Mouse (Mus musculus): ENCODE measurements around the gene Rps15. TPM values are rescaled to one million over a fixed set of nuclear protein-coding genes. Genes with fewer than 3 reads are reported as not detected.

Gene Rps15
- polyA plus RNA-seq, 1 experiment from 2014 or later: 741 TPM

- Histone ChIP-seq H3K9me3 (ENCODE audit: low read length) (no peaks in the 10 kb centered on the region), H3K4me2 (replicated peaks; ENCODE audit: low read depth, low read length) (peak overlapping the region; percentile 64), H3K9ac (replicated peaks; ENCODE audit: low read depth) (peak overlapping the region; percentile 93), H3K27ac (ENCODE audit: low read length) (peak overlapping the region; percentile 79), H3K27me3 (replicated peaks; ENCODE audit: insufficient read depth, low read length) (no peaks in the 10 kb centered on the region), H3K4me1 (ENCODE audit: insufficient read depth, low read depth, low read length) (peaks cover 28% of the 10 kb centered on the region; the same call in 1 of the 2 replicates), H3K36me3 (ENCODE audit: insufficient read depth, low read length) (no peaks in the 10 kb centered on the region), H3K4me3 (ENCODE audit: low read depth, low read length) (peak overlapping the region; percentile 93)
- peak; percentile 100 for DNase-seq (ENCODE audit: low spot score)
- TF ChIP-seq EP300 (IDR thresholded peaks at IDR 0.05): no peak
- TF ChIP-seq CTCF (IDR thresholded peaks at IDR 0.05): no peak
- ATAC-seq: peak; percentile 51
- WGBS: 2% methylated on average over 49 of the region's 81 CpGs
Measured at GRCm38 (mm10) chr10:80264341-80265148, 27.7 kb upstream of the Rps15 start.

GRCm38 (mm10) chr10:80265149-80265486 is 27.1 kb upstream of the Rps15 start:
- Histone ChIP-seq H3K4me3 (ENCODE audit: low read depth, low read length) (peak overlapping the region; percentile 93), H3K36me3 (ENCODE audit: insufficient read depth, low read length) (no peaks in the 10 kb centered on the region), H3K9ac (replicated peaks; ENCODE audit: low read depth) (peak overlapping the region; percentile 93), H3K4me1 (ENCODE audit: insufficient read depth, low read depth, low read length) (peaks cover 28% of the 10 kb centered on the region; the same call in 1 of the 2 replicates), H3K27ac (ENCODE audit: low read length) (peak overlapping the region; percentile 79), H3K27me3 (replicated peaks; ENCODE audit: insufficient read depth, low read length) (no peaks in the 10 kb centered on the region), H3K9me3 (ENCODE audit: low read length) (no peaks in the 10 kb centered on the region), H3K4me2 (replicated peaks; ENCODE audit: low read depth, low read length) (peak overlapping the region; percentile 64)
- ATAC-seq (no peak), DNase-seq (ENCODE audit: low spot score) (no peak)
- WGBS: 0% methylated on average over 12 of the region's 18 CpGs
- TF ChIP-seq EP300 (IDR thresholded peaks at IDR 0.05): no peak
- TF ChIP-seq CTCF (IDR thresholded peaks at IDR 0.05): no peak

DNA sequence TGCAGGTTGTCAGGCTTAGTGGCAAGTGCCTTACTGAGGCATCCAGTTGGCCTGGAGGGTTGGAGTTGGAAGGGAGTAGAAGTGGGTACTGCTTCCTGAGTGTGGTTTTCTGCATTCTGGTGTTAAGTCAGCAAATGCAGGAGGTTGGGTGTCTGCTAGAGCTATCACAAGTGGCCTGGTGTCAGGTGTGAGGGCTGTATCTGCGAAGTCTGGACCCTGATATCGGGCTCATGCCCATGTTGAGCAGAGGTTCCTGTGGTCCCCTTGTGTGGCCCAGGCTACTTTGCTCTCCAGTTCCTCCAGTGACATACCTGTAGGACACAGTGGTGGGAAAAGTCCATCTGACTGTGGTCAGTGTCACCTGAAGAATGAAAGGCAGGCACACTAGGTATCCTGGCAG is 22.2 kb upstream of the Rps15 start:
- TF ChIP-seq CTCF (IDR thresholded peaks at IDR 0.05) (no peak), EP300 (IDR thresholded peaks at IDR 0.05) (no peak)
- DNase-seq (ENCODE audit: low spot score) (no peak), ATAC-seq (no peak)
- no peaks in the 10 kb centered on the region for H3K9me3 ChIP-seq (ENCODE audit: low read length)
- H3K27me3 ChIP-seq (replicated peaks; ENCODE audit: insufficient read depth, low read length): no peaks in the 10 kb centered on the region
- peaks cover 19% of the 10 kb centered on the region; the same call in 1 of the 2 replicates for H3K4me1 ChIP-seq (ENCODE audit: insufficient read depth, low read depth, low read length)
- no peak overlapping the region for H3K4me3 ChIP-seq (ENCODE audit: low read depth, low read length)
- H3K4me2 ChIP-seq (replicated peaks; ENCODE audit: low read depth, low read length): no peak overlapping the region
- no peak overlapping the region for H3K9ac ChIP-seq (replicated peaks; ENCODE audit: low read depth)
- WGBS: 97% methylated on average over 2 of the region's 2 CpGs
- 0 out of 2 replicates have a peak, but pooled peaks cover 5% of the 10 kb centered on the region for H3K36me3 ChIP-seq (ENCODE audit: insufficient read depth, low read length)
- 0 out of 2 replicates have a peak overlapping the region, but pooled peaks have one; percentile 51 for H3K27ac ChIP-seq (ENCODE audit: low read length)

GRCm38 (mm10) chr10:80270734-80271181 is 21.5 kb upstream of the Rps15 start:
- H3K27ac ChIP-seq (ENCODE audit: low read length): peak overlapping the region; percentile 51
- no peak for ATAC-seq

GRCm38 (mm10) chr10:80271186-80271843 is 20.9 kb upstream of the Rps15 start:
- TF ChIP-seq EP300 (IDR thresholded peaks at IDR 0.05) (no peak), CTCF (IDR thresholded peaks at IDR 0.05) (no peak)
- Histone ChIP-seq H3K4me1 (ENCODE audit: insufficient read depth, low read depth, low read length) (peaks cover 17% of the 10 kb centered on the region; the same call in 1 of the 2 replicates), H3K36me3 (ENCODE audit: insufficient read depth, low read length) (0 out of 2 replicates have a peak, but pooled peaks cover 5% of the 10 kb centered on the region), H3K27me3 (replicated peaks; ENCODE audit: insufficient read depth, low read length) (no peaks in the 10 kb centered on the region), H3K4me2 (replicated peaks; ENCODE audit: low read depth, low read length) (no peak overlapping the region), H3K4me3 (ENCODE audit: low read depth, low read length) (no peak overlapping the region), H3K9ac (replicated peaks; ENCODE audit: low read depth) (no peak overlapping the region), H3K27ac (ENCODE audit: low read length) (peak overlapping the region; percentile 51; the same call in 1 of the 2 replicates), H3K9me3 (ENCODE audit: low read length) (no peaks in the 10 kb centered on the region)
- 70% methylated on average over 5 of the region's 5 CpGs for WGBS
- ATAC-seq (no peak), DNase-seq (ENCODE audit: low spot score) (no peak)

More at GRCm38 (mm10) chr10:80270734-80271181, 21.5 kb upstream of the Rps15 start:
- 47% methylated on average over 6 of the region's 6 CpGs for WGBS
- peaks cover 19% of the 10 kb centered on the region; the same call in 1 of the 2 replicates for H3K4me1 ChIP-seq (ENCODE audit: insufficient read depth, low read depth, low read length)
- no peaks in the 10 kb centered on the region for H3K27me3 ChIP-seq (replicated peaks; ENCODE audit: insufficient read depth, low read length)
- H3K4me3 ChIP-seq (ENCODE audit: low read depth, low read length): no peak overlapping the region
- TF ChIP-seq EP300 (IDR thresholded peaks at IDR 0.05) (no peak), CTCF (IDR thresholded peaks at IDR 0.05) (no peak)
- DNase-seq (ENCODE audit: low spot score): no peak
- H3K9me3 ChIP-seq (ENCODE audit: low read length): no peaks in the 10 kb centered on the region
- H3K9ac ChIP-seq (replicated peaks; ENCODE audit: low read depth): no peak overlapping the region
- no peak overlapping the region for H3K4me2 ChIP-seq (replicated peaks; ENCODE audit: low read depth, low read length)
- H3K36me3 ChIP-seq (ENCODE audit: insufficient read depth, low read length): 0 out of 2 replicates have a peak, but pooled peaks cover 5% of the 10 kb centered on the region
